Mouse (Mus musculus): ENCODE results near the gene Igf2r.
"Not testable (repeated sequence)": the region's sequence is repeated elsewhere in the genome, so short reads cannot be mapped to it uniquely, and the experiment has no call there.

The Igf2r gene

DNA sequence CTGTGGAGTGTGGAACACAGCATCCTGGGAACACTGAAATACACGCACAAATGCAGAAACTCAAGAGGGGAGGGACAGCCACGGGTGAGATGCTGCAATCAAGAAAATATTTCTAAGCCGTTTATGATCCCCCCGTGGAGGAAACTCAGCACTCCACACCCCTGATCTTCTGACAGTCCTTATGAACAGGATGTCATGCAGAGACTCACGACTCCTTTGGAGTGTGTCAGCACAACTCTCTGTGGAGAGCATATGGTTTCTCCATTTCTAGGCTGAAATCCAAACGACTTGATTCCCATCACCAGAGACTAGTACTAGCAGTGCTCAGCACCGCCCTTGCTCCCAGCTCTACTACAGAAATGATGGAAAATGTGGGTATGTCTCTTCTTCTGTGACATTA is 51.2 kb downstream of the Igf2r start:
- DNase-seq (ENCODE audit: low spot score in 2 of 2) = no peak

DNA sequence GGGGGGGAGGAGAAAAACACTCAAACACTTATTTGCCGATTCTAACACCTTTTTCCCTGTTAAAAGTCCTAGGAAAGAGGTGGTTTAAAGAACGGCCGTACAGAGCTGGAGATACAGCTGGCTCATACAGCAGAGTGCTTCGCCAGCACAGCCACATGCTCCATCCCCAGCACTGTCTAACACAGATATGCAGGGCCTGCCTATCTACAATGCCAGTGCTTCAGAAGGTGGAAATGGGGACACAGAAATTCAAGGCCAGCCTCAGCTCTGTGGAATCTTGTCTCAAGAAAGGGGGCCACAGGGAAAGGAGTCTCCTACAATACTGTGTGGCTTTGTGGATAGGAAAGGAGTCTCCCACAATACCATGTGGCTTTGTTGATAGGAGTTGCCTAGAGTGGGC is 52.0 kb downstream of the Igf2r start:
- DNase-seq (ENCODE audit: low spot score in 2 of 2) = no peak

DNA sequence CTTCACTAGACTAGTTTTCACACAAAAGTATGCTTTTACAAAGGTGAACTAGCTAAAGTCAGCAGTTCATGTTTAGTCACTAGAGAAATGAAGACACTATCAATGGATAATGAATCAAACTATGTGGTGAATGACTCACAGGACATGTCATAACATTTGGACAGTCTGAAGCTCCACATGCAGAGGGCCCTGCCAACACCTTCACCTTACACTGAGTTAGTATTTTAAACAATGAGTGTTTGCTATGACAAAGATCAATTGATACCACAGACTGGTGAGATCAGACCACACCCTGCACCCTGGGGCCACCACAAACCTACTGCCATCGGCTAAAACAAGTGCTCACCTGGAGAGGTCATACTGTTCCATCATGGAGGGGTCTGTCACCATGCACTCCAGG is 54.4 kb downstream of the Igf2r start:
- DNase-seq (ENCODE audit: low spot score in 2 of 2) = no peak

DNA sequence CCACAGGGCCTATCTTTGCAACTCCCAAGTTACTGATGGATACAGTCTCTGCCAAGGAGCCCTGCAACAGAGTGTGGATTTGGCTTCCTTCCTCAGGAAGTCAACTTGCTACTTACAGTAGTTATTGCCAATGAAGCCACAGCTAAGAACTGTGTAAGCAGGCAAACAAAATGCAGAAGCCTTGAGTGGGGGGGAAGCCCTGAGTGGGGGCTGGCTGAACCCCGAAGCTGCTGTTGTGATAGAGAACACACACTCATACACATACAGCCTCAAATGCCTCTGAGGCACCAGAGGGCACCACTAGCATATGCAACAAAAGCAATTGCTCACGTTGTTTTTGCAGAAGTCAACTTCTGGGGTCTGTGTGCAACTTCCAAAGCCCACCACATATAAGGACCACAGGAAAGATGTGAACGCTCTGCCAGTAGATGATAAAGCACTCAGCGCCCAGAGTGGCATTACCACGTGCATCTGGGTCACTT is 55.3 kb downstream of the Igf2r start:
- DNase-seq (ENCODE audit: low spot score in 2 of 2) = no peak

DNA sequence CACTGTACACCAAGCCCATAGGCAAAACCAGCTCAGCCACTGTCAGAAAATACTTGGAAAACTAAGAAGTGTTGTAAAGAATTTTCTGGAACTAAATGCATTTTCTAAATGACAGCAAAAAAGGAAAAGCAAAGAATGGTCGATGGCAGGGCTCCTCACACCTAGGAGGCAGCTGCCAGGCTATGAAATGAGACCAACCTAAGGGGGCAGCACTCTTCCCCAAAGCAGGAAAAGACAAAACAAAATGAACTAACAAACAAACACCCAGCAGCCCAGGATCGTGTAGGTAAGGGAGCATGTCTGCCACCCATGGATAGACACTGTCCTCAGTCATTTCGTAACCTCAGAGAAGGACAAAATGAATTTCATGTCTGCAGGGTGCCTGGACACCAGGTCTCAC is 56.5 kb downstream of the Igf2r start:
- no peak for DNase-seq (ENCODE audit: low spot score in 2 of 2)

DNA sequence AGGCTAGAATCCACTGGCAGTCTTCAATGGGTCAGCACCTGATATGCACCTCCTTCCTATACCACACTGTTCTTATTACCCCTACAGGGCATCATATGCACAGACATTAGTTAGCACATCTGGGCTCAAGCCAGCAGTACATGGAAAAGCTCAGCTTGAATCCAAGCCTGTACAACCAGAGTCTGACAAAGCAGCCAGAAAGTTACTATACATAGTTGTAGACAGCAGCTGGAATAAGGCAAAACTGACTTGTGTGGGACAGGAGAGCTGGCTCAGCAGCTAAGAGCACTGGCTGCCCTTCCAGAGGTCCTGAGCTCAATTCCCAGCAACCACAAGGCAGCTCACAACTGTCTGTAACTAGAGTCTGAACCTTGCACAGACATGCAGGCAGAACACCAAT is 57.3 kb downstream of the Igf2r start:
- no peak for DNase-seq (ENCODE audit: low spot score in 2 of 2)

DNA sequence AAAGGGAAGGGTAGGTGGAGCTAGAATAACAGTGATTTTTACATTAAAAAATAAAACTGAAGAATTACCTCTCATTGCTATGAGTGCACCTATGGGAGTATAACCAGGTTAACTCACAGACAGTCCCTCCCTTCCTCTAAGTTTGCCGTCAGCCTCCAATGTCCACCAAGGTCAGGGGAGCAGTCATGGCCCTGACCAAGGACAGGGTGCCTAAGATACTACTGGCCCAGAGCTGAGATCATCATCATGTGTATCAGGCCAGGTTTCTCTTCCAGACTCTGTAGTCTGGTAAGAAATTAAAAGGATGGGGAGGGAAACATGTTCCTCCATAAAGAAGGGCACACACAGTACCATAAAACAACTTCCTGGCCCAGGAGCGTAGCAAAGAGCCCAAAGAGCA is 58.5 kb downstream of the Igf2r start:
- no peak for DNase-seq (ENCODE audit: low spot score in 2 of 2)

DNA sequence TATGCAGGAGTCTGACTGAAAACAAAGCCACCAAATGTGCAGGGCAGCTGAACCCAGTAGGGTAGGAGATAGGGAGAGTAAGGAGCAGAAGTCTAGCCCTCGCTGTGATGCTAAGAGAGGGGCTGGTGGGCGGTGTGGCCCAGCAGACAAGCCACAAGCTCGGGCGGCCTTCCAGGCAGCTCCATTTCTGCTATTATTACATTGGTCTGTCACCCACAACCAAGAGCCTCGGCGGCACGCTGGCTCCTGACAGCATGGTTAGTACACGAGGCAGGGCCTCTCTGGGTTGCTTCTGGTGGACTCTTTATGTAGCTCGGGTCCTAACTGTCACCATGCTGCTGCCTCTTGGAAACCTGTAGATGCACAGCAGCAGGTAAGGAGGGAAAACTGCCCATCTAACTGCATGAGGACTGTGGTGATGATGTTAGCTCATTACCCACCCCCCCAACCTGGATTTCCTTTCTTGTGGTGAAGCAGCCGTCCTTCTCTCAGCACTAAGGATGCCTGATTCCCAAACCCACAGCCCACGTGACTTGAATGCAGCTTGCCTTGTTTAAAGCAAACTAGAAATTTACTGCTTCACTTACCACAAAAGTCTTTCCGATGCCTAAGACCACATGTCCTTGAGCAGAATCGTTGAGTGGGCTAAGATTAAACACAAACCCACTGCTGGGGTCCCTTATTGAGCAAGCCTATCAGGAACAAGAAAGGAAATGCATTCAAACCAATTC is 59.2 kb downstream of the Igf2r start:
- no peak for DNase-seq (ENCODE audit: low spot score in 2 of 2)

DNA sequence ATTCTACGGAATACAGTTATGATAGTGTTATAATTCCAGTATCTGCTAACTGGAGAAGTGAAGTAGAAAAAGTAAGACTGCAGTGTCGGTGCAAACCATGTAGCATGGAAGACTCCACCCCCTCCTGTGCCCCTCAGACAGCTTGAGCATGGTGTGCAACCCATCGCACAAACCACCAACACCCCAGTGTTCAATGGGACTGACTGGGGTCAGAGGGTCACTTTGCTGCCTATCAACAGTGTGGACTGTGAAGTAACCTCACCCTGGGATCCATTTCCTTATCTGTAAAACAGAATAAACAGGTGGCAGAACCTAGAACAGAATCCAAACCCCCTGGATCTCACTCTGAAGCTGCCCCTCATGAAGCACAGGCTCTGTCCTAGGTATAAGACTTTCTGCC is 61.1 kb downstream of the Igf2r start:
- DNase-seq (ENCODE audit: low spot score in 2 of 2) = no peak

DNA sequence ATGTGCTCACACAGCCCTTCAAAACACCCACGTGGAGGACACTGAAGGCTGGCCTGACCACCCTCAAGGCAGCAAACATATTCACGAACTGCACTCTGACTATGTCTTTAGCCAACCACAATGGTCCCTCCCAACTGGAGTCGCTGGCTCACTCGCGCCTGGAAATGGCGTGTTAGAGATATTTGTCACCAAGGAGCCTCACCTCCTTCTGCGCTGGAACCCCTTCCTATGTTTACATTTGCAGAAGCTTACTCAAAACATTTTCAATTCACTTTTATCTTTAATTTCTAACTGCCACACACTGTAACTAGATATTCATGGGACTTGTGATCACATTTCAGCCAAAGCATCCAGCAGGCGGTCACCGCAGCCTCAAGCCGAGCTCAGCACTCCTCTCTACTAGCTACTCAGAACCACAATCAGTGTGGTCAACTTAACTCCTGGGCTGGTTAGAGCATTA is 62.8 kb downstream of the Igf2r start:
- DNase-seq (ENCODE audit: low spot score in 2 of 2) = no peak

DNA sequence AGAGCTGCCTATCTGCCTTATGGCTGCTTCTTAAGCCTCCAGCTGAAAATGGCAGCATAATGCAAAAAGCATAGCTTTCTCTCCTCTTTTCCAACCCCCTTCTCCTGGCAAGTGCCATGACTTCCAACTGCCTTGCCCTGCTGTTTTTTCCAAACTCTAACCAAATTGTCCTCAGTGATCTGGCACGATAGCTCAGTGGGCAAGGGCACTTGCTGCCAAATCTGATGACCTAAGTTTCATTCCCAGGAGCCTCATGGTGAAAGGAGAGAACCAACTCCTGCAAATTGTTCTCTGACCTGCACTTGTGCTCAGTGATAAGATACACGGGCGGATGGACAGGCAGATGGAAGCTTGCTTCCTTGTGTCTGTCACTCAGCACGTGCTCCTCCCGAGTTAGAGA is 66.6 kb downstream of the Igf2r start:
- no peak for DNase-seq (ENCODE audit: low spot score in 2 of 2)

DNA sequence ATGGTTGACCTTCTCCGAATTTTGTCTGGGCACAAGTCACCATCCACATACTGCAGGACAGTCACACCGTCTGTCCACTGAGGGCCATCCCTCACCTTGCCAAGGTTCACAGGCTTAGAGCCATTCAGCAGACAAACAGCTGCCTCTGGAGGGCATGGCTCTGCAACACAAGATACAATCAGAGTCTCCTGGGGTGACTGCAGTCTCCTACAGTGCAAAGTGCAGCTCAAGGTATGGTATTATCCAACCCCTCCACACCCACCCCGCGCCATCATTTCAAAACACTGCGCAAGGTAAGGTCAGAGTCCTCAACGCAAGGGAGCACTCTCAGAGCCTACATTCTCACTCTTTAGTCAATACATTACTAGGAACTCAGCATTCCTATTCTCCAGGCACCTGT is 69.1 kb downstream of the Igf2r start:
- DNase-seq (ENCODE audit: low spot score in 2 of 2) = no peak

DNA sequence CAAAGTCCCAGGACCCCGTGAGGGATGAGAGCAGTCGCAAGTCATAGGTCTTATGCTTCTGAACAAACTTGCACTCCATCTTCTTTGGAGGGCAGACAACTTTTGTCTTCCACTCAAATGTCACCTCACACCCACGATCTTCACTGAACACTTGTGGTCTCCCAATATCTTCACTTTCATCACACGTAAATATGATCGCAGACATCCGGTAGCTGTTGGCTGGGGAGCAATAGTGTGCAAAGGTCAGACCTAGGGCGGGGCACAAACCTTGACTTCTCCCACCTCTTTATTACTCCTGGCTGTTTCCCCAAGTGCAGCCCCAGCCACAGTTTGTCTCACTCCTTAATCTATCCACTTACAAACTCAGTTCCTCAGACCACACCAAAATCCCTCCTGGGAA is 77.6 kb downstream of the Igf2r start:
- DNase-seq (ENCODE audit: low spot score in 2 of 2) = no peak

DNA sequence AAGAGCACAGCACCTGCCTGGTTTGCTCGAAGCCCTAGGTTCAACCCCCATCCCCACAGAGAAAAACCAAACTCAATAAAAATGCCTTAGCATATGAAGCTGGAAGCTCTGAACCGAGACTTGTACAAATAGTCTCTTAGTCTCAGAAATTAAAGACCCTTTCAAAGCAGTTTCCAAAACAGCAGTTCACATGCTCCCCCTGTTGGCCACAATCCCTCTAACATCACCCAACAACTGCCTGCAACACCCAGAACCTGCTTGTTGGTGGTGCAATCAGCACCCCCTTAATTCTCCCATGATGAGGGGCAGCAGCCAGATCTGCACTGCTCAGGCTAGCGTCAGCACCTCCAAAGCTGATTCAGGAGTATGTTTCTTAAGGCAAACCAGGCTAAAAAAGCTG is 79.9 kb downstream of the Igf2r start:
- DNase-seq (ENCODE audit: low spot score in 2 of 2) = no peak

DNA sequence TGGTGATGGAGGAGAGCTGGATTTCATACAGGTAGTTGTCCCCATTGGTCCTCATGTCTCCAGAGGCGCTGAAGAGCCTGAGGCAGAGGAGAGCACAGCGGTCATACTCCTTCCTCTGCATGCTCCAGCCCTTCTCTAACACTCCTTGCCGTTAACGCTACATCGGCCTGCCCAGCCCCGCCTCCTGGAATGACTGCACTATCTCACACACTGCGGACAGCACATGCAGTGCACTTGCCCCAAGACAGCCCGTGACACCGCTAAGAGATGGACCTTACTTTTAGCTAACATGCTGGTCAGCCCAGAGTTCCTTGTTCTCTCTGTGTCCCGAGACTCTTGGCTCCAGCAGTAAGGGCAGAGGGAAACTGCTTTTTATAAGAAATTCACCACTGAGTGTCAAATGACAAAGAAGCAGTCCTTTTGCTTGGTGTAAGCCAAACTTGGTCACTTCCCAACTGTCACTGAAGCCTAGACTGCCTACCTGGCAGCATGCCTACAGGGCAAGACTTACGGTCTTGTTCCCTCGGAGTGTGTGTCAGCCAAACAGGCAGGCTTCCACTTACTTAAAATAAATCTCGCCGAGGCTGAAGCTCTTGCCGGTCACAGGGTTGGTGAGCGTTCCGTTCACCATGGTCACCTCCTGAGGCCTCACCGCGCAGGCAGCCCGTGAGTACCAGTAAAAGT is 80.9 kb downstream of the Igf2r start:
- no peak for DNase-seq (ENCODE audit: low spot score in 2 of 2)

DNA sequence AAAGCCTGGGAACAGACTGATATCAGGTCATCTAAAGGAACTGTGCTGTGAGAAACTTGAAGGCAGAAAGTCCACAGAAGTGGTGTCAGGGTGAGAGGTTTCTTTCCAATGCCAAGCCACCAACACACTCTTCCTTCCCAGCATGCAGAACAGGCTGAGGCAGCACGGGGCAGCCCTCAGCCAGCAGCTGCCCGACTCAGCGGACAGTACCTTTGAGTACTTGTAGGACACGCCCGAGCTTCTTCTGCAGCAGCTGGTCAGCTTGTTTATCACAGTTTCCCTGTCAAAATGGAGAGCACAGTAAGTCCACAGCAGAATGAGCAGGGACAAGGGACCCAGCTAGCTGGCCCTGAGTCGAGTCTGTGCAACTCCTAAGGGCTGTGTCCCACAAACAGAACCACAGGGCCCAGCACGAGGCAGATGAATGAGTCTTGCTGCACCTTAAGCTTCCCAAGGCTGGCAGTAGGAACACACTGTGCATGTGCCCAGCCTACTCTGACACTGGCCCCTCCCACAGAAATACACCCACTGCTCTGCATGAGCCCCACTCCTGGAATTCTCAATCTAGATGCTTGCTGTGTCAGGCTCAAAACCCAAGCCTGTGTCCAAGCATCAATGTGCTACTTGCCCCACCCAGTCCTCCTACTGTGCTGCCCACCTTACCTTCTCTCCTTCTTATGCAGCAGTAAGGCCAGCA is 84.4 kb downstream of the Igf2r start:
- DNase-seq (ENCODE audit: low spot score in 2 of 2) = no peak

DNA sequence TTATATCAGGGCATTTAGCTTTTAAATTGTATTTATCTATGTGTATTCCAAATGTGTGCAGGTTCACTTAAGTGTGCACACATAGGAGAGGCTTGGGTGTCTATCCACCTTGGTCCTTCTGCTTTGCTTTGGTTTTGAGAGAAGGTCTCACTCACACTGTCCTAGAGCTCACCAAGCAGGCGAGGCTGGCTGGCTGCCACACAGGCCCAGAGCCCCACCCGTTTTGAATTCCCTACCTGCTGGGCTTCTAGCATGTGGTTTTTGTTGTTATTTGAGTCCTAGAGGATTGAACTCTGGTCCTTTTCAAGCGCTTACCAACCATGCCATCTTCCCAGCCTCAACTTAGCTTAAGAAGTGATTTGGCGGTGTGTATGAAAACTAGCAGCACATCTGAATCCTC is 85.1 kb downstream of the Igf2r start:
- DNase-seq (ENCODE audit: low spot score in 2 of 2) = no peak

DNA sequence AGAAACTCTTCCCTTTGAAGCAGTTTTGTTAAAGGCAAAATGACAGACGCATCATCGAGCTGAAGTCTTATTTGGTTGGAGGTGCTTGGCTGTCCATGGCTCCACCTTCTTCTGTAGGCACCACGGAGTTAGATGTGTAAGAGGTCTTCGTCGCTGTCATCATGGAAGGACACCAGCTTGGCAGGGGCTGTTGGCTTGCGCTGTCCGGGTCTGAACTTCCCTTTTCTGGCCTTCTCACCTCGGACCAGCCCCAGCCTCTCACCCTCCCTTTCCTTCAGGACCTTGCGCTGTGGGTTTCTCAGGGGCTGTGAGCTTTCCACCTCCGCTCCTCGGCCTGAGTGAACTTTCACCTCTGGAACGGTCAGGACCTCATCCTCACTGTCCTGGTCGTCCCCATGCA is 85.9 kb downstream of the Igf2r start:
- no peak for DNase-seq (ENCODE audit: low spot score in 2 of 2)

DNA sequence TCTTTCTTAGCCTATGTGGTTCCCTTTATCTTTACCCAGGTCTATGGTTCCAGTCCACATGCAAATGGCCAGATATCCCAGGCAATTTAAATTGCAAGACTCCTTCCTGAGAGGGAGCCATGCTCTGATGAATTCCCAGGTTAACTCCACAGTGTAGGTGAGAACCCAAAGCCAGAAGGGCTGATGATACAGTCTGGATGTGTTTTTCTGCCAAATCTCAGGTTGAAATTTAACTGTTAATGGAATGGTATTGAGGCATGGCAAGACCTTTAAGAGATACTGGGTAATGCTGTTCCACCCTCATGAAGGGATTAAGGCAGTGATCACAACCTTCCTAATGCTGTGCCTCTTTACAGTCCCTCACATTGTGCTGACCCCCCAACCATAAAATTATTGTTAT is 91.2 kb downstream of the Igf2r start:
- no peak for DNase-seq (ENCODE audit: low spot score in 2 of 2)

DNA sequence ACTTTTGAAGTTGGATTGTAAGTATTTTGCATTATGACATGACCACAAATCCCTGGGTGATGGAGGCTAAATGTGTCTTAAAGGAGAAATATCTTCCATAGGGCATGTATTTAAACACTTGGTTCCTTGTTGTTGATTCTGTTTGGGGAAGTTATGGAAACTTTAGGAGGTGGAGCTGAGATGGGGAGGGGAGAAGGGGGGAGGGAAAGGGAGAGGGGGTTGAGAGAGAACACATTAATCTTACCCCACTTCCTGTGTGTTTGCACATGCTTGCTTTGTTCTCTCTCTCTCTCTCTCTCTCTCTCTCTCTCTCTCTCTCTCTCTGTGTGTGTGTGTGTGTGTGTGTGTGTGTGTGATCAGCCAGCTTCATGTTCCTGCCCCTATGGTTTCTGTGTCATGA is 92.3 kb downstream of the Igf2r start:
- no peak for DNase-seq (ENCODE audit: low spot score in 2 of 2)

DNA sequence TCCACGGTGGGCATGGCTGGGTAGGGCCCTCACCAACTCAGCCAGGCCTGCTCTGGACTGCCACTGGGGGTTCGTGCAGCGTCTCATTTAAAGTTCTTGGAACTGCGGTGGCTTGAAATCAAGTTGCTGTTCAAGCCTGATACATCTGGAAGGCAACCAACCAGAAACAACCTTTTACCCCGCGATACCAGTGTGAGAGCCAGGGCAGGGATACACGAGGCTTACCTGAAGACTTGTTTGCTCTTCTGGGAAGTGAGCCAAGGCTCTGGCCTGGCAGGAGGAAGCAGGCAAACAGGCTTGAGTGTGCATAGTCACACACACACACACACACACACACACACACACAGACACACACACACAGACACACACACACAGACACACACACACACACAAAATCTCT is 93.8 kb downstream of the Igf2r start, which contains the start of gene Slc22a1:
Gene Slc22a1, minus strand, starts transcription at position 184 of the 400 bp plus-strand sequence.
- no peak for DNase-seq (ENCODE audit: low spot score in 2 of 2)

DNA sequence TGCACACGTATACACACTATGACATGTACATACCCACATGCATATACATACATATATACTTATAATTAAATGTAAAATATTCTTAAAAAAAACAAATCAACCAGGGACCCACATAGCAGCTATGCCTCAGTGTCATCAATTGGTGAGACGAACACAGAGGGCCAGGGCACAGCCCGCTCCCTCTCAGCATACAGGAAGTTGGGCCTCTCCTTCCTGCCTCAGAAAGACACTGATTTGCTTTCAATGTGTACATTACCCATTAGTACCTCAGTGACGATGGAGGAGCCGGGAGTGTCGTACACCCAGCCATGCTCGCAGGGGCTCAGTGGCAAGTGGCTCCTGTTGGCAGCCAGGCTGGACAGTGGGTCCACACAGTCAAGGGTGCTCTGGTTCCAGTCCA is 94.5 kb downstream of the Igf2r start:
- DNase-seq (ENCODE audit: low spot score in 2 of 2) = not testable (repeated sequence)

DNA sequence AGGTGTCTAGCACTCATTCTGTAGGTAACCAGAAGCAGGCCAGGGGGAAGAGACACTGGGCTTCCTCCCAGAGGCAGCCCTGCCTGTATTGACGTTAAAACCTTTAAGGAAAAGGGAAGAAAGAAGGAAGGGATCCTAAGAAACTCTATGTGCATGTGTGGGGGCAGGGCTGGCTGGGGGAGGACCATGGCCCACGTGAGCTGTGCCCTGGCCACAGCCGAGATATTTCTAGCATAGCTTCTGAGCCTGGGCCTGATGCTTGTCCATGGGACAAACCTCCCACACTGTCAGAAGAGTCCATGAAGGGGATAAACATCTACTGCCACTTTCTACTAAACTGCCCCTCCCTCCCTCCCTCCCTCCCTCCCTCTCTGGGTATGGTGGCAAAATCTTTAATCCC is 95.6 kb downstream of the Igf2r start:
- no peak for DNase-seq (ENCODE audit: low spot score in 2 of 2)

All from spleen, postnatal 14 days (tissue).